Mouse (Mus musculus) small intestine, adult 2 months (tissue): Measurements from ENCODE around the gene Kyat3.

Source experiments
- CTCF ChIP-seq: fragments of 200-500 bp; IDR thresholded peaks from 2 replicates; pipeline ENCODE4 v1.5.1; 2012; ENCODE audit warnings: low read depth, mild to moderate bottlenecking, control low read depth, inconsistent platforms, low read length, moderate library complexity, mixed read lengths; ENCODE audit not compliant: insufficient replicate concordance, insufficient read length; ENCODE audit errors: extremely low read depth
- POLR2A ChIP-seq: fragments of 200-500 bp; IDR thresholded peaks from 2 replicates; pipeline ENCODE4 v1.6.1; 2012; ENCODE audit warnings: low read depth, mild to moderate bottlenecking, control low read depth, inconsistent platforms, low read length, moderate library complexity

DNA sequence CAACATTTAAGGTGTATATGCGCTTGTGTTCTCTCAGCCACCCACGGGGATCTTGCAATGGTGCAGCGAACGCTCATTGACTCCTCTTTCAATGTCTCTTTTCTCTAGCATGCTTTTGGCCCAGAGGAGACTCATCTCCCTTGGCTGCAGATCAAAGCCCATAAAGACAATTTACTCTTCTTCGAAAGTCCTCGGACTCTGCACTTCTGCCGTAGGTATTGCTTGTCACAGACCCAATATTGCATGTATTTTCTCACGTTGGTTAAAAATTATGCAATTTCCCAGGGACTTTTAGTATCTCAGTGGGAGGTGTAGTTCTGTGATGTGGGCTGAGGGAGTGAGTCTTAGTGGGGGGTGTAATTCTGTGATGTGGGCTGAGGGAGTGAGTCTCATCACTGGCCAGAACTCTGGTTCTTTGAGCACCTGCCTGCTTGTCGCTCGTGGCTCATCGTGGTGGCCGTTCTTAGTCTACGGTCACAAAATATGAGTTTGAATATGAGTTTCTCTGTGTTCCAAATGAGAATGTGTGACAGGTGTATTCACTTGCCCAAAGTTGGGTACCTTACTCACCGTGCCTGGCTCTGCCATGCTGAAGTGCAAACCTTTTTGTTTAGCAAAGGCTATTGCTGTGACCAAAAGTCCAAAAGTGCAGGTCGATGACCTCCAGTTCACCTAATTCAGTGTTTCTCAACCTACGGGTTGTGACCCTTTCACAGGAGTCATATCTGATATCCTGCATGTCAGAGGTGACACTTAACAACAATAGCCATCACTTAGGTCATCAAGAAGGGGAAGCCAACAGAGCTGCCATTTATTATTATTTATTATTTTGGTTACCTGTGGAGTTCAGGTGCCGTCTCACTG is 6.0 kb downstream of the Kyat3 start:
- TF ChIP-seq POLR2A (no peak), CTCF (no peak)
